Mouse (Mus musculus): ENCODE data around the gene Rem1. TPM values are rescaled to one million over a fixed set of nuclear protein-coding genes. Genes with fewer than 3 reads are reported as not detected.
"Not testable (repeated sequence)": the region's sequence is repeated elsewhere in the genome, so short reads cannot be mapped to it uniquely, and the experiment has no call there.

Gene Rem1
- total RNA-seq, 2 experiments from 2014 or later = 2.9 to 3.8 TPM

DNA sequence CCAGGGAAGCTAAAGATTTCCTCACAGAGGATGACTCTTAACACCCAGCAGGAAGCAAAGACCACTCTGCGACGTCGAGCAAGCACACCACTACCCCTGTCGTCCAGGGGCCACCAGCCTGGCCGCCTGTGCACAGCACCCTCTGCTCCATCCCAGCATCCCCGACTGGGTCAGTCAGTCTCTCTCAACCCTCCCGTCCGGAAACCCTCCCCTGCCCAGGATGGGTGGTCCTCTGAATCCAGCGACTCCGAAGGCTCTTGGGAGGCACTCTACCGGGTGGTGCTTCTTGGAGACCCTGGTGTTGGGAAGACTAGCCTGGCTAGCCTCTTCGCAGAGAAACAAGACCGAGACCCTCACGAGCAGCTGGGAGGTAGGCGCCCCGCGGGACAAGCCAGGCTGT lies 1.3 kb downstream of the Rem1 start:
- DNase-seq = no peak

DNA sequence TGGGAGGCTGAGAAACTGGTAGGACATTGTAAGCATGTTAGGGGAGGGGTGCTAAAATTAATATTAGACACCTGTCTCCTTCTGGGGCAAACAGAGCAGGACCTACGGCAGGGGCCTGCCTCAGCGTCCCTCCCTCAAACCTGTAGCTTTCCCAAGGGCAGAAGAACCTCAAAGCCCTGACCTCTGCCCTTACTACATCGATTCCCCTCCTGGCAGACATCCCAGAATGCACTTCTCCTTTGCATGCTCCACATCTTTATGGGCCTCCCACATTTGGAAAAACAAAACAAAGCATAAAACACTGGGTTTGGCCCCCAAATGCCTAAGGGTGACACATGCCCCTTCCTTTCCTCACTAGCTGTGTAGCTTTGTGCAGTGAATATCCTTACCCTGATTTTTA lies 2.5 kb downstream of the Rem1 start:
- DNase-seq = no peak

DNA sequence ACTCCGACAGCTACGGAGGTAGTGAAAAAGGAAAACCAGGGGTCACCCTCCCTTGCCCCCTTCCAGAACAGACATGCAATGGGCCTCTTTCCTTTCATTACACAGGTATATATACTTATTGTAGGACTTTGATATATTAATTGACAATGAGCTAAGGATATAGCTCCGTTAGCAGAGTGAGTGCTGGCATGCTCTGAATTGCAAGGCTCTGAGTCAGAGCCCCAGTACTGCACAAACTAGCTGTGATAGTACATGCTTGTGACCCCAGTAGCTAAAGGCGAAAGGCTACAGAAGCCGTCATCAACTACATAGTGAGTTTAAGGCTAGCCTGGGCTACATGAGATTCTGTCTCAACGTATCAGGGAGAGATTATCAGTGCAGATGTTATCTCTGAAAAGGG lies 3.2 kb downstream of the Rem1 start:
- no peak for DNase-seq

DNA sequence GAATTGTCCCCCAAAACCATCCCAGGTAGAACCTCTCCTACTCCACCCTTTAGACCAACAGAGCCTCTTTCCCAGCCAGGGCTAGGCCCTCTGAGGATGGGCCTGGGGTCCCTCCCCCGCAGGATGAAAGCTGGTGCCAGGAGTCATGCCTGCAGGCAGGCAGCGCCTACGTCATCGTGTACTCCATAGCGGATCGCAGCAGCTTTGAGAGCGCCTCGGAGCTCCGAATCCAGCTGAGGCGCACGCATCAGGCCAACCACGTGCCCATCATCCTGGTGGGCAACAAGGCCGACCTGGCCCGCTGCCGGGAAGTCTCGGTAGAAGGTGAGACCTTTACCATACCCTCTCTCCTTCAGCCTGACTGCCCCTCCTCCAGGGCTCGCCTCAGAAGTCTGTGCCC lies 6.6 kb downstream of the Rem1 start:
- DNase-seq = no peak

DNA sequence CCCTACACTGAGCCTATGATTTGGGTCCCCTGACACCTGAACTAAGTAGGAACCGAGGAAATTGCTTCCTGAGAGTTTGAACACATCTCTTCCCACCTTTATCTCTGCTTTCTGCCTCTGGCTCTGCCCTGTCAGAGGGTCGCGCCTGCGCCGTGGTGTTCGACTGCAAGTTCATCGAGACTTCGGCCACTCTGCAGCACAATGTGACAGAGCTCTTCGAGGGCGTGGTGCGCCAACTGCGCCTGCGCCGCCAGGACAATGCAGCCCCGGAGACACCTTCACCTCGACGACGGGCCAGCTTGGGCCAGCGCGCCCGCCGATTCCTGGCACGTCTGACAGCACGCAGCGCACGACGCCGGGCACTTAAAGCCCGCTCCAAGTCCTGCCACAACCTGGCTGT lies 7.6 kb downstream of the Rem1 start:
- no peak for DNase-seq

DNA sequence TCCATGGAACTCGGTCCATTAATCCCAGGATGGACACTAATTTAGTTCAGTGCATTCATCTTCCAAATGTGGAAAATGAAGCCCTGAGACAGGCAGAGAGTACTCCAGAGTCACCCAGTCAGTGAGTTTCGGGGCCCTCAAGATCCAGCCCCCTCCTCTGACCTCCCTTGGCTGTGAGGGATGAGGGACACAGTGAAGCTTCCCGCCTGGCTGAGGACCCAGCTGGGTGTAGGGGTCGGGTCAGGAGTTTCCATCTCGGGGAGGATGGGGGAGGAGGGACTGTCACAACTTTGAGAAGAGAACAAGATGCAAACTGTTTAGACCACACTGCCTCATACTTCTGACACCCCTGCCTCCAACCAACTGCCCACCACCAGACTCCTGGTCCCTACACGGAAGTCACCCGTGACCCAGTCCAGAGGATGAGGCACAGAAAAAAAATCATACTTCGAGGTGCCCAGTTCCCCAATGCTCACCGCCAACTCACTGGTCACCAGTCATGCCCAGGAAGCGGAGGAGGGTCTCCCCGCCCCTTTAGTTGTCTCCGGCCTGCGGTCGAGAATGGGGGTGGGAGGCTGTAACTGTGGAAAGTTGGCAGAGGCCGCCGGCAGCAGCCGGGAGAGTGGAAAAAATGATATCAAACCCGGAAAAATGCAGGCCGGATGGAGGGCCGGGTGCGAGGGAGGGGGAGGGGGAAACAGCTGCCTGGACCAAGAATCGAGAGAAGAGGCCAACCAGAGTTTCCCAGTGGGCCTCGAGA lies 9.7 kb downstream of the Rem1 start:
- peak; percentile 85 for DNase-seq

DNA sequence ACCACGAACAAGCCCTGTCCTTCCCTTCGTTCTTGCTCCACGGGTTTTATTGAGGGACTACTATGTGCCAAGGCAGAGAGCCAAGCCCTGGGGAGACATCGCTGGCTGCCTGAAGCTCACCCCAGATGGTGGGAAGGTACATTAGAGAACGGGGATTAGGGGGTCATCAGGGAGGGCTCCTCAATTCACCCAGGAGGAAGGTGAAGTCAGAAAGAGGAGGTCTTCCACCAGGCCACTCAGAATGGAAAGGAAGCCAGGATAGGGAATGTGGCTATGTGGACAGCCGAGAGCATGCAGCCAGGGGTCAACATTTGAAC lies 10.2 kb downstream of the Rem1 start:
- no peak for DNase-seq

DNA sequence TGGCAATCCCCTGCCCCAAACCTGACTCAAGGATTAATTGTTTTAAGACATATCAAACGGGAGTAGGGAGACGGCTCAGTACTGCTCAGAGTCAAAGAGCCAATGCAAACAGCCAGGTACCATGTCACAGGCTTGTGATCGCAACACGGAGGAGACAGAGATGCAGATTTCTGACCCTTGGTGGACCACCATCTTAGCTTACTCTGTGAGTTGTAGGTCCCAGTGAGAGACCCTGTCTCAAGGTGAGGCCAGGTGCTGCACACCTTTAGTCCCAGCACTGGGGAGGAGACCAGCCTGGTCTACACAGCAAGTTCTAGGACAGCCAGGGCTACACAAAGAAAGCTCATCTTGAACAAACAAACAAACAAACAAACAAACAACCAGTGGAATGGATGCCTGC lies 10.6 kb downstream of the Rem1 start:
- no peak for DNase-seq

DNA sequence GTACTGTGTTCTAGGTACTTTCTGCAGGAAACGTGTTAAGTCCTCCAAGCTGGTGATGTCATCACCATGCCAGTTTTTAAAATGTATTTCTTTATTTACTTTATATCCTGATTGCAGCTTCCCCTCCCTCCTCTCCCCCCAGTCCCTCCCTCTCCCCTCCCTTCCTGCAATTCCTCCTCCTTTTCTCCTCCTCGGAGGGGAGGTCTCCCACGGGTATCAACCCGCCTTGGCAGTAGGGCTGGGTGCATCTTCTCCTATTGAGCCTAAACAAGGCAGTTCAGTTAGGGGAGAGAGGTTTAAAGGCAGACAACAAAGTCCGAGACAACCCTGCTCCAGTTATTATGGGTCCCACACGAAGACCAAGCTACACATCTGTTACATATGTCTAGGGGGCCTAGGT lies 12.1 kb downstream of the Rem1 start:
- no peak for DNase-seq

DNA sequence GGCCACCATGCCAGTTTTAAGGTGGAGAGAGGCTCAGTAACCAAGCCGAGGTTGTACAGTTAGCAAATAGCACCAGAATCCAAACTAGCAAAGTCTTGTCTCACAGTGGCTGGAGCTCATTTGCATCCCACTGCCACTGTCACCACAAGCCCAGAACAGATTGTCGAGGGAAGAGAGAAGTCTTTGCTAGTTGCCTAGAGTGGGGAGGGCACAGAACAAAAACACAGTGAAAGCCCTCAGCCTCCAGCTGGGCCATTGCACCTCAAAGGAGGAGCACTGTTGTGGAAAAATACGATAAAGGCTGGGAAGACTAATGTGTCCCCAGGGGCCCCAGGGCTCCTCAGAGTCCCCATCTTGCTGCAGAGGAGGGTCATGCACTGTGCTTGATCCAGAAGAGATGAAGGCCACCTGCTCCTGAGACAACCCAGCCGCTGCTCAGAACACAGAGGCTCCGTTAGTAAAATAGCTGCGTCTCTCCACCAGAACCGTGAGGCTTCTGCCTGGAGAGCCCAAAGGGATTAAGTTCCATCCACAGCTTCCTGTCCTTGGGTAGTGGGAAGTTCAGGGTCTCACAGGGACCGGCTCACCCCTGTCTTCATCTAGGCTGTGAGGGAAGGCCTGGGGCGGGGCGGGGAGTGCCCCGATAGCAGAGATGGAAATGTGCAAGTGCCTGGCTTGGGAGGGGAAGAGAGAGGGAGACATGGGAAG lies 12.8 kb downstream of the Rem1 start:
- peak; percentile 46 for DNase-seq

DNA sequence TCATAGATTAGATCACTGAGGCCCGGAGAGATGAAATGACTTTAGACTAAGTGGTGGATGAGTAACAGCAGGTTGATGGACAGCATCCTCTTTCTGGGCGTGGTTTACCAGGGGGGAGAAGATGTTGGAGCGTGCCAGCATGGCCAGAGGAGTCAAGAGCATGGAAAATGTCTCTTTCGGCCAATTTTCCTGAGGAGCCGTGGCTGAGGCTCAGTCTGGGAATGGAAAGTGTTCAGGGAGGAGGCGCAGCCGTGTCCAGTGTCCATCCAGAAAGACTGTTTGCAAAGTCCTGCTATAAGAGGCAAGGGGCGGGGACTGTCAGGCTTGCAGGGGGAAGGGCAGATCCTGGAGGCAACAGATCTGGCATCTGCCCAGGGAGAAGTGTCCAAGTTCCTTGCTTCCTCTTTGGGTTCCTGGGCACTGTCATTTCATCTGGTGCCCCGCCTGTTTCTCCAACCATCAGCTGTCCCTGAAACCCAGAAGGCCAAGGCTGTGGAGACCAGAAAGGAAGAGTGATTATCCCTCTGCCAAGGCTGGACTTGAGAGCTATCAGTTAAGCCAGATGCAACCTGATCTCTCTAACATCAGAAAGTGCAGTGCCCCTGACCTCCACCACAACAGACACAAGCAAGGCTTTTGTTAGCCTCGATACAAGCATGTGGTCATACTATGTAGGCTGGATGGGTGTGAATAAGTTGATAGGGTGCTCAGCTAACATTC lies 26.3 kb downstream of the Rem1 start:
- DNase-seq = peak; percentile 52

DNA sequence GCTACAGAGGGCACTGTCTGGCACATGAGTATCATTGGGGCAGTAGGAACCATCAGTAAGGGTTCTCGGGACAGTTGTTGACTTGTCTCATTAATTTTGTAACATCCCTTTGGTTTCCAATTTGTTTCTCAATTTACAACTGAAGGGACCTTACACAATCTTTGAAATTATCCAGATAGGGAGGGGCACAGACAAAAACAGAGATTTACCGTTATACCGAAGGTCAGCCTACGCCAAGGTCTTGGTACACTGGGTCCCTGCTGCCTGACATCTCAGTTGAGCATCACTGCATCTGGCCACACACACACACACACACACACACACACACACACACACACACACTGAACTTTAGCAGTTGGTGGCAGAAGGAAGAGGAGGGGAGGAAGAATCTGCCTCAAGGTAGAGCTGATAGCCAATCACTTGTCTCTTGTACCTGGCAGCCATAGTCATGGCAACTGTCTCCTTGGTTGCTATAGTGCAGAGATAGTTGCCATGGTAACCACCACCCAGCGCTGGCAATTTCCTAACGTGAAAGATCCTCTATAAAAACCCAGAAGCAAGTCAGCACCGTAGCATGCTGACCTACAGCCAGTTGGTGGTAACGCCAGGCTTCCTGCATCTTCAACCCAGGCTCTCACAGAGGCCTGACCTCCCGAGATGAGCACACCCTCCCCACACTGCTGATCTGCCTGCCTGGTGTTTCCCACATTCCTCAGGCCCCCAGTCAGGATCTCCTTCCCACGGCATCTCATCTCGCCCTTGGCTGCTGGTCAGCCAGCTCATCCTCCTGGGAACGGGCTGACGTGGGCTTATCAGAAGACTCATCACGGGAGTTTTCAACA lies 27.3 kb downstream of the Rem1 start:
- DNase-seq = peak; percentile 65

DNA sequence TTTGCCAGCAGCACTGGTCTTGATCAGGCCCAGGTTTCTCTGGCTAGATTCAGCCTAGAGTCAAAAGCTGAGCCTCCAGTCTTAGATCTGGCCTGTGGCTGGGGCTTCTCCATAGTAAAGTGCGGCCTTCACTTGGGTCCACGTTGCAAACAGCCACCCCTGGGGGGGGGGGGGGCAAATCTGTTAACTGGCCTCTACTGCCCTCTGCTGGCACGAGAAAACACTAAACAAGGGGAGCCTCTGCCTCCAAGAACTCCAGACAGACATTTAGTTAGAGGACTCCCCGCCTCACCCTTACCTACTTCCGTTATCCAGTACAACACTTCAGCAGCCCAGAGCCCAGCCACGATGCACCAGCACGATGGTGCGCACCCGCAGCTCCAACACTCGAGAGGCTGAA lies 30.6 kb downstream of the Rem1 start:
- no peak for DNase-seq

DNA sequence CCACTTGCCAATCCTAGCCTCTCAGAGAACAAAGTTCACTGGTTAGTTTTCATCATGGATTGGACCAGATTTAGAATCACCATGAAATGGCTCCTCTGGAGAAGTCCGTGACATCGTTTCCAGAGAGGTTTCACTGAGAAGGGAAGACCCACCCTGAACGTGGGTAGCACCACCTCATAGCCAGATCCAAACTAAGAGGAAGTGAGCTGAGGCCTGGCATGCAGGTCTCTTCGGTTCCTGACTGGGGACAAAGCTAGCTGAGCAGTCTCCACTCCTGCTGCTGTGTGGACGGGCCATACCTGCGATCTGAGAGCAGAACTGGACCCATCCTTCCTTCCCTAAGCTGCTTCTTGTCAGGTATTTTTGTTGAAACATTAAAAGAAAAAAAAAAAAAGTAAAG lies 34.4 kb downstream of the Rem1 start:
- no peak for DNase-seq

DNA sequence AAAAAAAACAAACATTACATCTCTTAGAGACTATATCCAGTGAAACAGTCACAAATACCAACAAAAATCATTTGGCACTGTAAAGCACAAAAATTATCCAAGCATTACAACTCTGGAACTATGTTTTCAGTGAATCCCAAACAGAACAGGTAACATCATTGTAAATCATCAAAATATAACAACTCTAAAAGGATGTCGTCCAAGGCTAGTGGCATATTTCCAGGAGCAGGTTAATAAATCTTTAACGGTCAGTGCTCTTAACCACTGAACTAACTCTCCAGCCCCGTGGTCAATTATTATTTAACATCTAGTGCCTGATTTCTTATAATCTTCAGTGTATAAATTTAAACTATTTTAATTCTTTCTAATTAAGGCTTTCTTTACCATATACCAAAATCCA lies 39.4 kb downstream of the Rem1 start:
- DNase-seq = not testable (repeated sequence)

DNA sequence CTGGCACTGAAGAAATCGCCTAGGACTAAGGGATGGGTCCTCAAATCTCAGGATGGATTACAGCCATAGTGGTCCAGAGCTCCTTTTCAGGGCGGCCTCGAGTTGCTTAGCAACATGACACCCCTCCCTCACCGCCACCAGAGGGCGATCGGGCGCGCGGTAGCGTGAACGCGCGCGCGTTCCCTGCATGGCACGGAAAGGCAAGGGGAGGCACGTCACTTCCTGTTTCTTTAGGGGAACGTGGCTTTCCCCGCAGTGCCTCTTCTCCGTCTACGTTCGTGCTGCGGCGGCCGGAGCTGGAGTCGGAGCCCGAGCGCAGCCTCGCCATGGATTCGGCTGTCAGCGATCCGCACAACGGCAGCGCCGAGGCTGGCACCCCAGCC lies 42.5 kb downstream of the Rem1 start, which contains the start of gene H13:
H13 (plus strand) TSS at position 206 of the 383 bp plus-strand sequence.
- DNase-seq = peak; percentile 90

DNA sequence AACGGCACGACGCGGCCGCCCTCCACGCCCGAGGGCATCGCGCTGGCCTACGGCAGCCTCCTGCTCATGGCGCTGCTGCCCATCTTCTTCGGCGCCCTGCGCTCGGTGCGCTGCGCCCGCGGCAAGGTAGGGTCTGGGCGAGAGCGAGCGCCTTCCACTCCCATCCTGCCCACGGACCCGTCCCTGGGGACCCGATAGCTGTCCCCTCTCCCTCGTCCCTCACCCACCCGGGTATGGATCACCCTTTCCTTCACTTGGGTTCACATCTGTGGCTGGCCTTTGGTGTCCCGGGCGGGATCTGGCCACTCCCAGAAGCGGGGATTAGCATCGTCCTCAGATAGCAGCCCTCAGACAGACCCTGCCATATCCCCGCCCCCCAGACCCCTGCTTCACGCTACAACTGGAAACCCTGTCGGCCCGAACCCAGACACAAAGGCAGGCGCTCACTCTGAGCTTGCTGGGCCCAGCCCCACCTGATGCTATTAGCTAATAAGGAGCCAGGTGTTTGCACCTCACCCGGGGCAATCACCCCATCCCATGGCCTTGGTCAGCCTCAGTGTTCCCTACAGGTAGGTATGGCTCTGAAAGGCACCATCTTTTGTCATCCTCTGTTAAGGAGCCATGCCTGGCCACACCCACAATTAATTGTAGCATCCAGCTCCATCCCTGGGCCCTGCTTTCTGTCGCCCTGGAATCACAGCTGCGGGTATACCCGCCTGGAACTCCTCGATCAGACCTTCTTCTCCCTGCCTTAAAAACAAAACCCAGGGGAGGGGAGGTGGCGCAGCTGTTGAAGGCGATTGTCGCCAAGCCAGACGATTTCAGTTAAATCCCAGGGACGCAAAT lies 43.1 kb downstream of the Rem1 start:
- DNase-seq = no peak

DNA sequence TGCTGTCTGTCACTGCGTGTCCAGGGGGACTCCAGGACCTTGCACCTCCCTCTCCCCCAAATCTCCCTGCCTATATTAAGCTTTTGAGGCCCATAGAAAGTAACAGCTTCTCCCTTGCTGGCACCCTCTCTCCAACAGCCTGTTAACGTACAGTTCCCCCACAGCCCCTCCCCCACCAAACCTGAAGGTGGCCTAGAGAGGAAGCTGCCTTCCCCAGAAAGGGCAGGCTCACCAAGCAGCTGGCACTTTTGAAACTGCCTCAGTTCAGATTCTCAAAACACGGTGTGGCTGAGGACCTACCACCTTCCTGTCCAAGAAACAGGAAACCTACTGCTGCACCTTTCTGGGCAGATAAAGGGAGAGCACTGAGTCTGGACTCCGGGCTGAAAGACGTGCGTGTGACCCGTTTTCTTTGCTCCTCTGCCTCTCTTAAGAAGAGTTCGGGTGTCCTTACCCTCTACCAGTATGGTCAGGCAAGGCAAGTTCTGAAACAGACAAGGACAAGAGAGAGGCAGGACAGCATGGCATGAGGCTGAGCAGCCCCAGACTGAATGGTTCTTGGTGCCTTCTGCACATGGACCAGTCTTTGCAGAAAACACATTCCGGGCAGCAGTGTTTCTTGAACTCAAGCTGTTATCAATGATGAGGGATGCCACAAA lies 44.4 kb downstream of the Rem1 start:
- no peak for DNase-seq

DNA sequence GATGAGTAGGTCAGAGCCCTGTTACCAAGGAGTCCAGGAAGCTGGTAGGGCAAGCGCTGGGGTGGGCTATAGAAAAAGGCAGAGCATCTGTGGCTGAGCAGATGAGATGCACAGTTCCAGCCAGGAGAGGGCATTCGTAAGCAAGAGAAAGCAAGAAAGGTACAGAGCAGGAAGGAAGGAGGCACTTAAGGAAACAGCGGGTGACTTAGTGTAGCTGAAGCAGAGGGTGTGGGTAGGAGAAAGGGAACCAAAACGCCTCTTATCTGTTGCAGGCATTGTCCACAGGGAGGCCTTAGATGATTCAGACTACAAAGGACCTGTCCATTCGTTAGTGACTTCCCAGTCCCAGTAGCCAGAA lies 44.9 kb downstream of the Rem1 start:
- no peak for DNase-seq

DNA sequence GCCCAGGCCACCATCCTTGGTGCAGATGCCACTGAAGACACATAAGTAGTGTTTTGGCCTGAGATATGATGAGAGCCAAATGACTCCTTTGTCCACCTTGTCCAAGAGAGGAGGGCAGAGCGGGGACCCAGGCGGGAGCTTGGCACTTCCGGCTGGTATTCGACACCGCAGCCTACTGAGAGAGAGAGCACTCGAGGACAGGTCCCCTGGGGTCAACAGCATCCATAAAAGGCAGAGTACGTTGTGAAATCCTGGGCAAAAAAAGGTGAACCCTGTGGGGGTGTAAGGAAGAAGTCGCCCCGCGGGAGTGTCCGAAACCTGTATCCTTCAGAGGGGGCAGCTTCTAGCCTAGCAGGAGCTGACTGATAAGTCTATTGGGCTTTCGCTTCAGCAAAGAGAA lies 45.4 kb downstream of the Rem1 start:
- no peak for DNase-seq

DNA sequence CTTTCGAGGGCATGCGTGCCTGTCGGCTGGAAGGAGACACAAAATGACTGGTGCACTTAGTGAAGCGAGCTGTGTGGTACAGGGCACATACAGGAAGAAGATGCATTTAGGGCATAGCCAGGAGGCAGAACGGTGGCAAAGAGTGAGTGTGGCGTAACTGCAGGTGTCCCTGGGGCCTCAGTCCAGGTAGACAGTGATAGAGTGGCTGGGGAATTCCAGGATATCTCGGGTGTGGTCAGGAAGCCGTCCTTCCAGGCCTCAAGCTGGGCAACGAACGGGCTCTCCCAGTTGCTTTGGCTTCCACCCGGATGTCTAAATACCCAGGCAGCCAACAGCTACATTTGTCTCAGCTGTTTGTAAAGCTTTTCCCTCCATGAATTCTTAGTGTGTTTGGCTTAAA lies 47.4 kb downstream of the Rem1 start:
- DNase-seq = no peak

Data from gastrocnemius, postnatal 25 days (tissue).